Mouse (Mus musculus) liver, embryonic 14.5 days (tissue): ENCODE measurements around the gene Thap8. TPM values are rescaled to one million over a fixed set of nuclear protein-coding genes. Genes with fewer than 3 reads are reported as not detected.

ENCODE experiments used
- ATAC-seq: fragments of 200-750 bp; cut with Nextera tagmentation; 2 replicates; pipeline ENCODE4 v1.8.0; 2017; ENCODE audit warnings: moderate number of reproducible peaks, mild to moderate bottlenecking, moderate library complexity; ENCODE audit not compliant: insufficient read depth
- DNase-seq, 3 experiments: peaks; one replicate each; pipeline ENCODE4 v3.0.0-alpha.2; 2012 to 2013; ENCODE audit warnings: low read depth in 3 of 3, low spot score in 3 of 3
- H3K27ac ChIP-seq: fragments of 300-500 bp; sonication (generic); 2 replicates; pipeline ENCODE4 v1.5.1; 2014; ENCODE audit warnings: moderate library complexity, mild to moderate bottlenecking, control low read depth, inconsistent platforms
- H3K27me3 ChIP-seq: fragments of 300-500 bp; sonication (generic); 2 replicates; pipeline ENCODE4 v1.6.1; 2014; ENCODE audit warnings: mild to moderate bottlenecking, low read length, moderate library complexity; ENCODE audit not compliant: control insufficient read depth, insufficient read depth
- H3K36me3 ChIP-seq: fragments of 300-500 bp; sonication (generic); replicated peaks from 2 replicates; pipeline ENCODE4 v1.6.1; 2014; ENCODE audit warnings: low read depth; ENCODE audit not compliant: control insufficient read depth, insufficient read depth
- H3K4me1 ChIP-seq, 2 experiments: fragments of 200-500 bp in 1 of 2; fragments of 300-500 bp in 1 of 2; sonication (generic) in 1 of 2; replicated peaks; 2 replicates each; pipeline ENCODE4 v1.6.1; 2012 to 2014; ENCODE audit warnings: antibody characterized with exemption in 1 of 2, inconsistent platforms in 1 of 2, low read length in 1 of 2; ENCODE audit not compliant: control insufficient read depth in 2 of 2, insufficient read depth in 2 of 2
- H3K4me2 ChIP-seq: fragments of 300-500 bp; sonication (generic); 2 replicates; pipeline ENCODE4 v1.6.1; 2014; ENCODE audit warnings: low read depth, mild to moderate bottlenecking, control low read depth, moderate library complexity
- H3K4me3 ChIP-seq, 2 experiments: fragments of 200-500 bp in 1 of 2; fragments of 300-500 bp in 1 of 2; sonication (generic) in 1 of 2; 2 replicates each; pipeline ENCODE4 v1.5.1; 2012 to 2014; ENCODE audit warnings: low read depth in 2 of 2, low read length in 2 of 2, mild to moderate bottlenecking in 2 of 2, control low read depth in 1 of 2, inconsistent platforms in 1 of 2, moderate library complexity in 1 of 2; ENCODE audit not compliant: insufficient read depth in 1 of 2
- H3K9ac ChIP-seq: fragments of 300-500 bp; sonication (generic); replicated peaks from 2 replicates; pipeline ENCODE4 v1.6.1; 2014; ENCODE audit warnings: mild to moderate bottlenecking, control low read depth, moderate library complexity
- H3K9me3 ChIP-seq: fragments of 300-500 bp; sonication (generic); 2 replicates; pipeline ENCODE4 v1.6.1; 2016; ENCODE audit warnings: low read length, mixed read lengths; ENCODE audit not compliant: control insufficient read depth
- CTCF ChIP-seq: IDR thresholded peaks from 2 replicates; pipeline ENCODE4 v1.5.1; 2016; ENCODE audit warnings: antibody characterized with exemption, low read depth, control low read depth
- EP300 ChIP-seq: IDR thresholded peaks from 2 replicates; pipeline ENCODE4 v1.6.1; 2016; ENCODE audit warnings: antibody characterized with exemption, low read depth
- WGBS: fragments of 180-500 bp; shearing (Covaris S2); extraction: QIAGEN DNeasy Blood & Tissue Kit; methylation state at CpG from one replicate; pipeline ENCODE4 v1.1.7; 2014; ENCODE audit not compliant: insufficient replicate concordance; 5-methylcytosine and 5-hydroxymethylcytosine counted together
- polyA plus RNA-seq, 2 experiments: library from polyadenylated mRNA; depleted of rRNA in 1 of 2; stranded (reverse) in 1 of 2; unstranded in 1 of 2; fragments of >200 nt; fragmentation: Nextera tagmentation in 1 of 2; extraction: Ambion mirVana in 1 of 2; gene quantifications; 2 replicates each; pipeline versions ENCODE4 v1.2.1 to v1.2.3; 2012 to 2014

Thap8 gene
- polyA plus RNA-seq, 2 experiments: 0.03 TPM; not detected in 1

GRCm38 (mm10) chr7:30251956-30252954 lies 27.6 kb upstream of the Thap8 start:
- Histone ChIP-seq H3K9me3 (no peaks in the 10 kb centered on the region), H3K27me3 (no peaks in the 10 kb centered on the region), H3K4me1 (no peaks in the 10 kb centered on the region), H3K27ac (no peak overlapping the region), H3K36me3 (peaks cover 6% of the 10 kb centered on the region; the same call in 1 of the 2 replicates), H3K4me2 (no peak overlapping the region), H3K4me3 (no peak overlapping the region), H3K9ac (no peak overlapping the region)
- DNase-seq: no peak
- no peak for ATAC-seq
- 72% methylated on average over 12 of the region's 12 CpGs for WGBS
- TF ChIP-seq CTCF: no peak
- TF ChIP-seq EP300: no peak

GRCm38 (mm10) chr7:30265041-30265440 lies 14.9 kb upstream of the Thap8 start:
- ATAC-seq (no peak), DNase-seq (no peak)
- 52% methylated on average over 2 of the region's 2 CpGs for WGBS
- H3K27me3 ChIP-seq: no peaks in the 10 kb centered on the region
- H3K9me3 ChIP-seq: no peaks in the 10 kb centered on the region
- no peak overlapping the region for H3K4me3 ChIP-seq
- H3K4me2 ChIP-seq: no peak overlapping the region
- no peak overlapping the region for H3K9ac ChIP-seq
- H3K36me3 ChIP-seq: peaks cover 9% of the 10 kb centered on the region
- no peaks in the 10 kb centered on the region for H3K4me1 ChIP-seq
- no peak overlapping the region for H3K27ac ChIP-seq
- TF ChIP-seq CTCF: no peak

DNA sequence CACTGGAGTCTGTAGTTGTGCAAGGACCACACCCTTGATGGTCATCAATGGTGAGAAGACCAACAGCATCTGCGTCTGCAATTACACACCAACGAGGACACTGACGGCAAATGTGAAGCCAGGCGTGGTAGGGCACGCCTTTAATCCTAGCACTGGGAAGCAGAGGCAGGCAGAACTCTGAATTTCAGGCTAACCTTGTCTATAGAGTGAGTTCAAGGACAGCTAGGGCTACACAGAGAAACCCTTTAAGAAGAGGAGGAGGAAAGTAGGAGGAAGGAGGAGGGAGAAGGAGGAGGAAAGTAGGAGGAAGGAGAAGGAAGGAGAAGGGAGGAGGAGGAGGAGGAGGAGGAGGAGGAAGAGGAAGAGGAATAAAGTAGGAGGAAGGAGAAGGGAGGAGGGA lies 14.4 kb upstream of the Thap8 start:
- TF ChIP-seq CTCF (no peak), EP300 (no peak)
- WGBS: 78% methylated on average over 5 of the region's 5 CpGs
- no peak overlapping the region for H3K9ac ChIP-seq
- H3K36me3 ChIP-seq: peaks cover 9% of the 10 kb centered on the region
- no peaks in the 10 kb centered on the region for H3K27me3 ChIP-seq
- H3K9me3 ChIP-seq: no peaks in the 10 kb centered on the region
- no peak overlapping the region for H3K4me2 ChIP-seq
- H3K27ac ChIP-seq: no peak overlapping the region
- H3K4me1 ChIP-seq: no peaks in the 10 kb centered on the region
- DNase-seq: no peak
- ATAC-seq: no peak
- no peak overlapping the region for H3K4me3 ChIP-seq

DNA sequence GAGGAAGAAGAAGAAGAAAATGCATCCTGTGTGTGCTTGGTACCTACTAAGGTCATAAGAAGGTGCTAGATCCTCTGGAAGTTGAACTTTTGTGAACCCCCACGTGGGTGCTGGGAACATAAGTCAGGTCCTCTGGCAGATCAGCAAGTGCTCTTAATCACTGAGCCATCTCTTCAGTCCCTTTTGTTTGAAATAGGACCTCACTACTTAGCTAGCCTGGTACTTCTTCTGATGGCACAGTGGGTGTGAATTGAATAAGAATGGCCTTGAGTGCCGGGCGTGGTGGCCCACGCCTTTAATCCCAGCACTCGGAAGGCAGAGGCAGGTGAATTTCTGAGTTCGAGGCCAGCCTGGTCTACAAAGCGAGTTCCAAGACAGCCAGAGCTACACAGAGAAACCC lies 14.0 kb upstream of the Thap8 start:
- no peak for DNase-seq
- WGBS: 77% methylated on average over 7 of the region's 7 CpGs
- Histone ChIP-seq H3K9me3 (no peaks in the 10 kb centered on the region), H3K27ac (no peak overlapping the region), H3K27me3 (no peaks in the 10 kb centered on the region), H3K4me1 (no peaks in the 10 kb centered on the region), H3K4me3 (no peak overlapping the region), H3K36me3 (peaks cover 9% of the 10 kb centered on the region), H3K4me2 (no peak overlapping the region), H3K9ac (no peak overlapping the region)
- ATAC-seq: no peak
- TF ChIP-seq CTCF (no peak), EP300 (no peak)

DNA sequence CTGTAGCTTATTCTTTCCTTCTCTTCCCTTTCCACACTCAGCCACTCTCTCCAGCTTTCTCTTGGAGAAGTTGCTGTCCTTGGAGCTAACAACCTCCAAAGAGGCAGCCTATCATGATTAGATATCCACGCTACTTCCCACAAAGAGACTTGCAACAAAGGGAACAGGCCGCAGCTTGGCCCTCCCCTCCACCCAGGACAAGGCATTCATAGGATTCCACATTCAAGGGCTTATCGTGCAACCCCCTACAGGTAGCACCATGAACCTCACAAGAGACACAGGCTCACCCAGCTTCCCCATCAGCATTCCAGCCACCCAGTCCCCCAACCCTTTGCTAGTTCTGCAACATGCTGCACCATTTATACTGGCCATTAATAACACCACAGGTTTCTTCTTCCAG lies 13.1 kb upstream of the Thap8 start:
- Histone ChIP-seq H3K9me3 (no peaks in the 10 kb centered on the region), H3K36me3 (peaks cover 9% of the 10 kb centered on the region), H3K4me1 (no peaks in the 10 kb centered on the region), H3K4me3 (no peak overlapping the region), H3K9ac (no peak overlapping the region), H3K4me2 (no peak overlapping the region), H3K27ac (no peak overlapping the region), H3K27me3 (no peaks in the 10 kb centered on the region)
- no peak for TF ChIP-seq CTCF
- no peak for TF ChIP-seq EP300
- ATAC-seq (no peak), DNase-seq (no peak)
- 81% methylated on average over 3 of the region's 3 CpGs for WGBS
